Mouse (Mus musculus): ENCODE data around the gene Nrip2. TPM values are rescaled to one million over a fixed set of nuclear protein-coding genes. Genes with fewer than 3 reads are reported as not detected.
A peak's percentile ranks its signal among the peaks of the same experiment; 100 is the strongest.

Gene Nrip2
- polyA plus RNA-seq, 1 experiment from 2014 or later: 4.7 TPM

- 0 out of 2 replicates have a peak, but pooled peaks have one; percentile 10 for ATAC-seq (ENCODE audit: low read depth)
- no peak overlapping the region for H3K4me2 ChIP-seq (ENCODE audit: low read depth, low read length)
- no peaks in the 10 kb centered on the region for H3K9me3 ChIP-seq (replicated peaks; ENCODE audit: control insufficient read depth, low read length)
- no peak overlapping the region for H3K4me3 ChIP-seq (ENCODE audit: low read depth, low read length)
- H3K4me1 ChIP-seq (ENCODE audit: control insufficient read depth, low read depth, low read length): no peaks in the 10 kb centered on the region
- peaks cover 13% of the 10 kb centered on the region for H3K36me3 ChIP-seq (ENCODE audit: control insufficient read depth, insufficient read depth)
- no peak overlapping the region for H3K27ac ChIP-seq (ENCODE audit: low read length)
- WGBS (ENCODE audit: insufficient replicate concordance): 86% methylated on average over 13 of the region's 13 CpGs
- H3K9ac ChIP-seq (ENCODE audit: low read depth, low read length): no peak overlapping the region
- no peaks in the 10 kb centered on the region for H3K27me3 ChIP-seq (ENCODE audit: control insufficient read depth, insufficient read depth, low read depth, low read length)
Observed at GRCm38 (mm10) chr6:128410305-128410704, 11.2 kb downstream of the Nrip2 start.

GRCm38 (mm10) chr6:128411115-128411514 lies 12.0 kb downstream of the Nrip2 start:
- Histone ChIP-seq H3K4me2 (ENCODE audit: low read depth, low read length) (no peak overlapping the region), H3K9me3 (replicated peaks; ENCODE audit: control insufficient read depth, low read length) (no peaks in the 10 kb centered on the region), H3K27ac (ENCODE audit: low read length) (no peak overlapping the region), H3K27me3 (ENCODE audit: control insufficient read depth, insufficient read depth, low read depth, low read length) (no peaks in the 10 kb centered on the region), H3K9ac (ENCODE audit: low read depth, low read length) (no peak overlapping the region), H3K4me3 (ENCODE audit: low read depth, low read length) (no peak overlapping the region), H3K4me1 (ENCODE audit: control insufficient read depth, low read depth, low read length) (no peaks in the 10 kb centered on the region), H3K36me3 (ENCODE audit: control insufficient read depth, insufficient read depth) (peaks cover 13% of the 10 kb centered on the region)
- 6% methylated on average over 3 of the region's 3 CpGs for WGBS (ENCODE audit: insufficient replicate concordance)
- peak; percentile 16; the same call in 1 of the 2 replicates for ATAC-seq (ENCODE audit: low read depth)

GRCm38 (mm10) chr6:128416169-128416568 lies 17.1 kb downstream of the Nrip2 start:
- no peak for ATAC-seq (ENCODE audit: low read depth)
- Histone ChIP-seq H3K4me2 (ENCODE audit: low read depth, low read length) (no peak overlapping the region), H3K27ac (ENCODE audit: low read length) (no peak overlapping the region), H3K4me1 (ENCODE audit: control insufficient read depth, low read depth, low read length) (no peaks in the 10 kb centered on the region; the same call in 1 of the 2 replicates), H3K36me3 (ENCODE audit: control insufficient read depth, insufficient read depth) (peaks cover 5% of the 10 kb centered on the region), H3K9ac (ENCODE audit: low read depth, low read length) (no peak overlapping the region), H3K9me3 (replicated peaks; ENCODE audit: control insufficient read depth, low read length) (no peaks in the 10 kb centered on the region), H3K4me3 (ENCODE audit: low read depth, low read length) (no peak overlapping the region), H3K27me3 (ENCODE audit: control insufficient read depth, insufficient read depth, low read depth, low read length) (no peaks in the 10 kb centered on the region)
- 69% methylated on average over 5 of the region's 5 CpGs for WGBS (ENCODE audit: insufficient replicate concordance)

GRCm38 (mm10) chr6:128418076-128418475 lies 19.0 kb downstream of the Nrip2 start:
- no peaks in the 10 kb centered on the region for H3K9me3 ChIP-seq (replicated peaks; ENCODE audit: control insufficient read depth, low read length)
- no peaks in the 10 kb centered on the region; the same call in 1 of the 2 replicates for H3K4me1 ChIP-seq (ENCODE audit: control insufficient read depth, low read depth, low read length)
- no peak overlapping the region for H3K27ac ChIP-seq (ENCODE audit: low read length)
- no peak overlapping the region for H3K4me2 ChIP-seq (ENCODE audit: low read depth, low read length)
- WGBS (ENCODE audit: insufficient replicate concordance): 61% methylated on average over 1 of the region's 1 CpGs
- no peaks in the 10 kb centered on the region for H3K36me3 ChIP-seq (ENCODE audit: control insufficient read depth, insufficient read depth)
- no peak overlapping the region for H3K9ac ChIP-seq (ENCODE audit: low read depth, low read length)
- no peaks in the 10 kb centered on the region for H3K27me3 ChIP-seq (ENCODE audit: control insufficient read depth, insufficient read depth, low read depth, low read length)
- no peak for ATAC-seq (ENCODE audit: low read depth)
- H3K4me3 ChIP-seq (ENCODE audit: low read depth, low read length): no peak overlapping the region

- WGBS (ENCODE audit: insufficient replicate concordance): 46% methylated on average over 2 of the region's 2 CpGs
- Histone ChIP-seq H3K9ac (ENCODE audit: low read depth, low read length) (no peak overlapping the region), H3K9me3 (replicated peaks; ENCODE audit: control insufficient read depth, low read length) (no peaks in the 10 kb centered on the region), H3K4me3 (ENCODE audit: low read depth, low read length) (no peak overlapping the region), H3K4me2 (ENCODE audit: low read depth, low read length) (no peak overlapping the region), H3K4me1 (ENCODE audit: control insufficient read depth, low read depth, low read length) (peaks cover 3% of the 10 kb centered on the region), H3K27ac (ENCODE audit: low read length) (no peak overlapping the region), H3K27me3 (ENCODE audit: control insufficient read depth, insufficient read depth, low read depth, low read length) (no peaks in the 10 kb centered on the region), H3K36me3 (ENCODE audit: control insufficient read depth, insufficient read depth) (no peaks in the 10 kb centered on the region)
- no peak for ATAC-seq (ENCODE audit: low read depth)
Observed at GRCm38 (mm10) chr6:128421036-128421435, 21.9 kb downstream of the Nrip2 start.

- Histone ChIP-seq H3K9ac (ENCODE audit: low read depth, low read length) (no peak overlapping the region), H3K4me3 (ENCODE audit: low read depth, low read length) (no peak overlapping the region), H3K27ac (ENCODE audit: low read length) (no peak overlapping the region), H3K4me1 (ENCODE audit: control insufficient read depth, low read depth, low read length) (peaks cover 3% of the 10 kb centered on the region), H3K36me3 (ENCODE audit: control insufficient read depth, insufficient read depth) (no peaks in the 10 kb centered on the region), H3K9me3 (replicated peaks; ENCODE audit: control insufficient read depth, low read length) (no peaks in the 10 kb centered on the region), H3K27me3 (ENCODE audit: control insufficient read depth, insufficient read depth, low read depth, low read length) (no peaks in the 10 kb centered on the region), H3K4me2 (ENCODE audit: low read depth, low read length) (no peak overlapping the region)
- ATAC-seq (ENCODE audit: low read depth): no peak
- WGBS (ENCODE audit: insufficient replicate concordance): 85% methylated on average over 3 of the region's 3 CpGs
Observed at GRCm38 (mm10) chr6:128421480-128421879, 22.4 kb downstream of the Nrip2 start.

- peaks cover 3% of the 10 kb centered on the region for H3K4me1 ChIP-seq (ENCODE audit: control insufficient read depth, low read depth, low read length)
- H3K4me2 ChIP-seq (ENCODE audit: low read depth, low read length): peak overlapping the region; percentile 74
- peak overlapping the region; percentile 86 for H3K4me3 ChIP-seq (ENCODE audit: low read depth, low read length)
- no peaks in the 10 kb centered on the region for H3K9me3 ChIP-seq (replicated peaks; ENCODE audit: control insufficient read depth, low read length)
- ATAC-seq (ENCODE audit: low read depth): peak; percentile 66
- no peaks in the 10 kb centered on the region for H3K27me3 ChIP-seq (ENCODE audit: control insufficient read depth, insufficient read depth, low read depth, low read length)
- H3K36me3 ChIP-seq (ENCODE audit: control insufficient read depth, insufficient read depth): peaks cover 1% of the 10 kb centered on the region; the same call in 1 of the 2 replicates
- H3K9ac ChIP-seq (ENCODE audit: low read depth, low read length): peak overlapping the region; percentile 66
- WGBS (ENCODE audit: insufficient replicate concordance): 23% methylated on average over 15 of the region's 16 CpGs
- peak overlapping the region; percentile 80 for H3K27ac ChIP-seq (ENCODE audit: low read length)
Observed at GRCm38 (mm10) chr6:128423496-128424268, 24.6 kb downstream of the Nrip2 start.

- Histone ChIP-seq H3K4me2 (ENCODE audit: low read depth, low read length) (peak within 1 kb of the TSS; percentile 74), H3K36me3 (ENCODE audit: control insufficient read depth, insufficient read depth) (peaks cover 6% of the 10 kb centered on the region; the same call in 1 of the 2 replicates), H3K9ac (ENCODE audit: low read depth, low read length) (peak within 1 kb of the TSS; percentile 79), H3K9me3 (replicated peaks; ENCODE audit: control insufficient read depth, low read length) (no peaks in the 10 kb centered on the region), H3K4me1 (ENCODE audit: control insufficient read depth, low read depth, low read length) (peaks cover 5% of the 10 kb centered on the region), H3K27me3 (ENCODE audit: control insufficient read depth, insufficient read depth, low read depth, low read length) (no peaks in the 10 kb centered on the region), H3K27ac (ENCODE audit: low read length) (peak within 1 kb of the TSS; percentile 80), H3K4me3 (ENCODE audit: low read depth, low read length) (peak within 1 kb of the TSS; percentile 86)
- peak; percentile 94 for ATAC-seq (ENCODE audit: low read depth)
- WGBS (ENCODE audit: insufficient replicate concordance): under 1% methylated on average over 42 of the region's 42 CpGs
Observed at GRCm38 (mm10) chr6:128424269-128425019, 25.3 kb downstream of the Nrip2 start, which contains the start of gene Itfg2. Itfg2 (minus strand) TSS chr6:128424931.

Data from liver, embryonic 16.5 days (tissue).